Mouse (Mus musculus) heart, embryonic 15.5 days (tissue): ENCODE results near the gene Arap1. TPM values are rescaled to one million over a fixed set of nuclear protein-coding genes. Genes with fewer than 3 reads are reported as not detected.

Experiments
- ATAC-seq: fragments of 200-750 bp; cut with Nextera tagmentation; replicated peaks from 2 replicates; pipeline ENCODE4 v1.8.0; 2017; ENCODE audit warnings: low read depth, moderate TSS enrichment; ENCODE audit not compliant: insufficient number of reproducible peaks, insufficient read depth, low FRiP score
- H3K27ac ChIP-seq: fragments of 300-500 bp; sonication (generic); 2 replicates; pipeline ENCODE4 v1.5.1; 2015; ENCODE audit warnings: mild to moderate bottlenecking, inconsistent platforms
- H3K27me3 ChIP-seq: fragments of 300-500 bp; sonication (generic); 2 replicates; pipeline ENCODE4 v1.6.1; 2015; ENCODE audit warnings: inconsistent platforms
- H3K36me3 ChIP-seq: fragments of 300-500 bp; sonication (generic); 2 replicates; pipeline ENCODE4 v1.6.1; 2015; ENCODE audit warnings: mild to moderate bottlenecking, inconsistent platforms
- H3K4me1 ChIP-seq: fragments of 300-500 bp; sonication (generic); replicated peaks from 2 replicates; pipeline ENCODE4 v1.6.1; 2015; ENCODE audit warnings: inconsistent platforms
- H3K4me2 ChIP-seq: fragments of 300-500 bp; sonication (generic); 2 replicates; pipeline ENCODE4 v1.6.1; 2015; ENCODE audit warnings: inconsistent platforms, mild to moderate bottlenecking, moderate library complexity
- H3K4me3 ChIP-seq: fragments of 300-500 bp; sonication (generic); 2 replicates; pipeline ENCODE4 v1.5.1; 2015; ENCODE audit warnings: mild to moderate bottlenecking, inconsistent platforms
- H3K9ac ChIP-seq: fragments of 300-500 bp; sonication (generic); 2 replicates; pipeline ENCODE4 v1.6.1; 2015; ENCODE audit warnings: mild to moderate bottlenecking, inconsistent platforms
- H3K9me3 ChIP-seq: fragments of 300-500 bp; sonication (generic); replicated peaks from 2 replicates; pipeline ENCODE4 v1.6.1; 2016; ENCODE audit warnings: inconsistent platforms
- WGBS: fragments of 180-500 bp; shearing (Covaris S2); methylation state at CpG from one replicate; pipeline ENCODE4 v1.1.7; 2015; ENCODE audit warnings: mixed read lengths; 5-methylcytosine and 5-hydroxymethylcytosine counted together
- polyA plus RNA-seq: library from polyadenylated mRNA; unstranded; fragments of >200 nt; fragmentation: Nextera tagmentation; extraction: Ambion mirVana; gene quantifications from 2 replicates; pipeline ENCODE4 v1.2.1, GENCODE M21; 2015

Arap1 gene
- polyA plus RNA-seq, 1 experiment from 2014 or later = 23.5 TPM

GRCm38 (mm10) chr7:101453296-101453695 is 105.4 kb downstream of the Arap1 start:
- Histone ChIP-seq H3K27ac (no peak overlapping the region), H3K4me1 (peaks cover 24% of the 10 kb centered on the region), H3K36me3 (no peaks in the 10 kb centered on the region), H3K9ac (no peak overlapping the region), H3K4me2 (peak overlapping the region; percentile 97), H3K9me3 (no peaks in the 10 kb centered on the region), H3K4me3 (peak overlapping the region; percentile 61), H3K27me3 (peaks cover 61% of the 10 kb centered on the region)
- no peak for ATAC-seq
- WGBS = 84% methylated on average over 3 of the region's 3 CpGs

GRCm38 (mm10) chr7:101453725-101454124 is 105.9 kb downstream of the Arap1 start:
- Histone ChIP-seq H3K9me3 (no peaks in the 10 kb centered on the region), H3K4me1 (peaks cover 27% of the 10 kb centered on the region), H3K4me2 (peak overlapping the region; percentile 97), H3K9ac (no peak overlapping the region), H3K27me3 (peaks cover 56% of the 10 kb centered on the region), H3K36me3 (no peaks in the 10 kb centered on the region), H3K27ac (no peak overlapping the region), H3K4me3 (peak overlapping the region; percentile 61; the same call in 1 of the 2 replicates)
- ATAC-seq = no peak
- WGBS = 36% methylated on average over 8 of the region's 8 CpGs

GRCm38 (mm10) chr7:101454479-101454878 is 106.6 kb downstream of the Arap1 start:
- peaks cover 57% of the 10 kb centered on the region for H3K27me3 ChIP-seq
- 83% methylated on average over 9 of the region's 9 CpGs for WGBS
- H3K4me3 ChIP-seq = no peak overlapping the region
- no peaks in the 10 kb centered on the region for H3K36me3 ChIP-seq
- no peak for ATAC-seq
- no peak overlapping the region for H3K4me2 ChIP-seq
- no peaks in the 10 kb centered on the region for H3K9me3 ChIP-seq
- H3K4me1 ChIP-seq = peaks cover 33% of the 10 kb centered on the region
- H3K27ac ChIP-seq = no peak overlapping the region
- no peak overlapping the region for H3K9ac ChIP-seq

- whole genome bisulfite sequencing = 77% methylated on average over 6 of the region's 6 CpGs
- no peak overlapping the region for H3K9ac ChIP-seq
- H3K9me3 ChIP-seq = no peaks in the 10 kb centered on the region
- no peaks in the 10 kb centered on the region for H3K36me3 ChIP-seq
- ATAC-seq = no peak
- no peak overlapping the region for H3K27ac ChIP-seq
- peaks cover 50% of the 10 kb centered on the region for H3K27me3 ChIP-seq
- H3K4me3 ChIP-seq = no peak overlapping the region
- no peak overlapping the region for H3K4me2 ChIP-seq
- peaks cover 39% of the 10 kb centered on the region for H3K4me1 ChIP-seq
Observed at GRCm38 (mm10) chr7:101455141-101455540, 107.3 kb downstream of the Arap1 start.

- no peaks in the 10 kb centered on the region for H3K9me3 ChIP-seq
- ATAC-seq = no peak
- H3K9ac ChIP-seq = no peak overlapping the region
- no peak overlapping the region for H3K27ac ChIP-seq
- 67% methylated on average over 4 of the region's 4 CpGs for WGBS
- peaks cover 44% of the 10 kb centered on the region for H3K27me3 ChIP-seq
- H3K4me1 ChIP-seq = peaks cover 44% of the 10 kb centered on the region
- no peak overlapping the region for H3K4me3 ChIP-seq
- no peak overlapping the region for H3K4me2 ChIP-seq
- no peaks in the 10 kb centered on the region for H3K36me3 ChIP-seq
Observed at GRCm38 (mm10) chr7:101456318-101456717, 108.5 kb downstream of the Arap1 start.

GRCm38 (mm10) chr7:101456789-101457188 is 108.9 kb downstream of the Arap1 start:
- peaks cover 45% of the 10 kb centered on the region for H3K4me1 ChIP-seq
- WGBS = 35% methylated on average over 5 of the region's 5 CpGs
- H3K27me3 ChIP-seq = peaks cover 43% of the 10 kb centered on the region
- H3K9ac ChIP-seq = no peak overlapping the region
- no peaks in the 10 kb centered on the region for H3K9me3 ChIP-seq
- no peak overlapping the region for H3K4me2 ChIP-seq
- H3K27ac ChIP-seq = no peak overlapping the region
- no peaks in the 10 kb centered on the region for H3K36me3 ChIP-seq
- H3K4me3 ChIP-seq = no peak overlapping the region
- ATAC-seq = no peak

GRCm38 (mm10) chr7:101457283-101457682 is 109.4 kb downstream of the Arap1 start:
- H3K36me3 ChIP-seq = no peaks in the 10 kb centered on the region
- H3K9me3 ChIP-seq = no peaks in the 10 kb centered on the region
- no peak overlapping the region for H3K4me3 ChIP-seq
- H3K27ac ChIP-seq = no peak overlapping the region
- no peak overlapping the region for H3K4me2 ChIP-seq
- WGBS = 68% methylated on average over 5 of the region's 5 CpGs
- no peak for ATAC-seq
- peaks cover 49% of the 10 kb centered on the region for H3K4me1 ChIP-seq
- no peak overlapping the region for H3K9ac ChIP-seq
- peaks cover 38% of the 10 kb centered on the region for H3K27me3 ChIP-seq

- Histone ChIP-seq H3K4me1 (peaks cover 54% of the 10 kb centered on the region), H3K36me3 (no peaks in the 10 kb centered on the region), H3K9ac (no peak overlapping the region), H3K27me3 (peaks cover 33% of the 10 kb centered on the region), H3K9me3 (no peaks in the 10 kb centered on the region), H3K27ac (no peak overlapping the region), H3K4me2 (no peak overlapping the region), H3K4me3 (no peak overlapping the region)
- no peak for ATAC-seq
- 55% methylated on average over 8 of the region's 8 CpGs for WGBS
Observed at GRCm38 (mm10) chr7:101457801-101458200, 109.9 kb downstream of the Arap1 start.

- H3K27me3 ChIP-seq = peaks cover 27% of the 10 kb centered on the region
Observed at GRCm38 (mm10) chr7:101458278-101458781, 110.5 kb downstream of the Arap1 start.

GRCm38 (mm10) chr7:101459305-101459813 is 111.5 kb downstream of the Arap1 start:
- peaks cover 69% of the 10 kb centered on the region for H3K4me1 ChIP-seq
- H3K9ac ChIP-seq = no peak overlapping the region
- no peaks in the 10 kb centered on the region for H3K36me3 ChIP-seq
- H3K4me2 ChIP-seq = no peak overlapping the region
- ATAC-seq = no peak
- WGBS = 68% methylated on average over 9 of the region's 9 CpGs
- no peak overlapping the region for H3K27ac ChIP-seq
- H3K9me3 ChIP-seq = no peaks in the 10 kb centered on the region
- H3K4me3 ChIP-seq = no peak overlapping the region
- H3K27me3 ChIP-seq = peaks cover 25% of the 10 kb centered on the region

More at GRCm38 (mm10) chr7:101458278-101458781, 110.5 kb downstream of the Arap1 start:
- Histone ChIP-seq H3K4me2 (no peak overlapping the region), H3K36me3 (no peaks in the 10 kb centered on the region), H3K27ac (no peak overlapping the region), H3K4me3 (no peak overlapping the region), H3K9me3 (no peaks in the 10 kb centered on the region), H3K9ac (no peak overlapping the region), H3K4me1 (peaks cover 59% of the 10 kb centered on the region)
- ATAC-seq = no peak
- WGBS = 51% methylated on average over 4 of the region's 4 CpGs

- Histone ChIP-seq H3K36me3 (no peaks in the 10 kb centered on the region), H3K4me1 (peaks cover 72% of the 10 kb centered on the region)
Observed at GRCm38 (mm10) chr7:101459923-101460607, 112.2 kb downstream of the Arap1 start.

GRCm38 (mm10) chr7:101460608-101460957 is 112.7 kb downstream of the Arap1 start:
- Histone ChIP-seq H3K27me3 (peaks cover 17% of the 10 kb centered on the region), H3K36me3 (no peaks in the 10 kb centered on the region), H3K27ac (peak overlapping the region; percentile 39; the same call in 1 of the 2 replicates), H3K4me3 (no peak overlapping the region), H3K9me3 (no peaks in the 10 kb centered on the region), H3K9ac (no peak overlapping the region), H3K4me2 (peak overlapping the region; percentile 29), H3K4me1 (peaks cover 78% of the 10 kb centered on the region)
- WGBS = 34% methylated on average over 10 of the region's 10 CpGs
- peak; percentile 62 for ATAC-seq

More at GRCm38 (mm10) chr7:101459923-101460607, 112.2 kb downstream of the Arap1 start:
- H3K27ac ChIP-seq = 0 out of 2 replicates have a peak overlapping the region, but pooled peaks have one; percentile 9
- peaks cover 22% of the 10 kb centered on the region for H3K27me3 ChIP-seq
- H3K4me2 ChIP-seq = peak overlapping the region; percentile 29
- no peaks in the 10 kb centered on the region for H3K9me3 ChIP-seq
- no peak overlapping the region for H3K9ac ChIP-seq
- 45% methylated on average over 10 of the region's 10 CpGs for WGBS
- no peak overlapping the region for H3K4me3 ChIP-seq
- ATAC-seq = no peak
